In the genomic region with DNA sequence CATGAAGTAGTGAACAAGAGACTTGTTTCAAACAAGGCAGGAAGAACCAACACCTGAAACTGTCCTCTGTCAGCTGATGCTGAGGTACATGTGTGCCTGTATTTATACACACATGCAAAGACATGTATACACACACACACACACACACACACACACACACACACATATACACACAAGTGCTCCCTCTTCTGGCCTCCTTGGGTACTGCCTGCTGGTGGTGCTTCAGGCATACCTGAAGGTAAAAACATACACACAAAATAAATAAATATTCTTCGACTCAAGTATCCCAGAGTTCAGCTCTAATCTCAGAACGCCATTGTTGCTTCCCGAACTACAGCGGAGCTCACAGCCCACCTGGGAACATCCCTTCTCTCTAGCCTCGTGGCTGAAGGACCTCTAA, we compare ENCODE assay signal across 10 mouse cellular contexts.
DNase-seq lines count a peak whose midpoint lies in the region; ATAC-seq and TF ChIP-seq lines count a peak whose summit lies in the region.
"Had no signal": no experiment of that assay in that cellular context is flagged by ENCODE, and none has a peak within 500 bp of the region (broad histone marks: within the 10 kb centered on the region; RNA-seq: fewer than 3 reads in every experiment).

No protein-coding gene starts in this region.

- peak; percentile 4 for DNase-seq in hindbrain, postnatal 0 days (ENCODE audit: low spot score)
- DNase-seq in neural tube, embryonic 10.5 days (ENCODE audit: extremely low spot score, low spot score) = peak; percentile 22
- DNase-seq in ZHBTc4 (ENCODE audit: low read depth, low spot score) = peak; percentile 46
- peak; percentile 30 for DNase-seq in retina, embryonic 14.5 days (ENCODE audit: low spot score)
- DNase-seq in thymus, postnatal 0 days (ENCODE audit: low spot score) = no peak
- DNase-seq: left cerebral cortex, postnatal 4 days; thymus, postnatal 36 days had no signal

- no peaks in the 10 kb centered on the region for H3K9me3 ChIP-seq in hindbrain, postnatal 0 days (ENCODE audit: low read length)
- no peaks in the 10 kb centered on the region for H3K9me3 ChIP-seq in hindbrain, embryonic 13.5 days
- H3K9me3 ChIP-seq in neural tube, embryonic 15.5 days (replicated peaks) = no peaks in the 10 kb centered on the region
- H3K9me3 ChIP-seq: heart, embryonic 15.5 days had no signal

- H3K4me3 ChIP-seq in hindbrain, postnatal 0 days (ENCODE audit: low read length) = no peak overlapping the region
- no peak overlapping the region for H3K4me3 ChIP-seq in hindbrain, embryonic 13.5 days
- no peak overlapping the region for H3K4me3 ChIP-seq in neural tube, embryonic 15.5 days (replicated peaks)
- H3K4me3 ChIP-seq: heart, embryonic 15.5 days had no signal

- H3K27ac ChIP-seq in hindbrain, postnatal 0 days = no peak overlapping the region
- H3K27ac ChIP-seq in hindbrain, embryonic 13.5 days = no peak overlapping the region
- H3K27ac ChIP-seq in neural tube, embryonic 15.5 days (replicated peaks) = no peak overlapping the region
- H3K27ac ChIP-seq: heart, embryonic 15.5 days had no signal

- 88% methylated on average over 5 of the region's 5 CpGs for WGBS in hindbrain, postnatal 0 days
- WGBS in hindbrain, embryonic 13.5 days = 88% methylated on average over 5 of the region's 5 CpGs
- 85% methylated on average over 5 of the region's 5 CpGs for WGBS in neural tube, embryonic 15.5 days

- no peaks in the 10 kb centered on the region for H3K4me1 ChIP-seq in hindbrain, postnatal 0 days (ENCODE audit: insufficient read depth, low read length)
- peaks cover 4% of the 10 kb centered on the region; the same call in 1 of the 2 replicates for H3K4me1 ChIP-seq in hindbrain, embryonic 13.5 days (replicated peaks)
- H3K4me1 ChIP-seq in neural tube, embryonic 15.5 days = no peaks in the 10 kb centered on the region
- H3K4me1 ChIP-seq: heart, embryonic 15.5 days had no signal

- H3K4me2 ChIP-seq in hindbrain, postnatal 0 days (ENCODE audit: low read depth, low read length) = no peak overlapping the region
- H3K4me2 ChIP-seq in hindbrain, embryonic 13.5 days = no peak overlapping the region
- H3K4me2 ChIP-seq in neural tube, embryonic 15.5 days = no peak overlapping the region
- H3K4me2 ChIP-seq: heart, embryonic 15.5 days had no signal

- no peak overlapping the region for H3K9ac ChIP-seq in hindbrain, postnatal 0 days (replicated peaks; ENCODE audit: low read length)
- no peak overlapping the region for H3K9ac ChIP-seq in hindbrain, embryonic 13.5 days
- no peak overlapping the region for H3K9ac ChIP-seq in neural tube, embryonic 15.5 days (replicated peaks)
- H3K9ac ChIP-seq: heart, embryonic 15.5 days had no signal

- no peaks in the 10 kb centered on the region for H3K27me3 ChIP-seq in hindbrain, postnatal 0 days (ENCODE audit: insufficient read depth, low read length)
- H3K27me3 ChIP-seq in hindbrain, embryonic 13.5 days = peaks cover 21% of the 10 kb centered on the region; the same call in 1 of the 2 replicates
- 0 out of 2 replicates have a peak, but pooled peaks cover 3% of the 10 kb centered on the region for H3K27me3 ChIP-seq in neural tube, embryonic 15.5 days (replicated peaks)
- H3K27me3 ChIP-seq: heart, embryonic 15.5 days had no signal

- no peak for ATAC-seq in hindbrain, postnatal 0 days
- ATAC-seq in hindbrain, embryonic 13.5 days (ENCODE audit: low FRiP score) = no peak
- no peak for ATAC-seq in neural tube, embryonic 15.5 days (ENCODE audit: low FRiP score)

- no peaks in the 10 kb centered on the region for H3K36me3 ChIP-seq in hindbrain, postnatal 0 days (ENCODE audit: insufficient read depth, low read length)
- H3K36me3 ChIP-seq in hindbrain, embryonic 13.5 days = no peaks in the 10 kb centered on the region
- no peaks in the 10 kb centered on the region for H3K36me3 ChIP-seq in neural tube, embryonic 15.5 days
- H3K36me3 ChIP-seq: heart, embryonic 15.5 days had no signal

- peak; percentile 68 for TF ChIP-seq CTCF in hindbrain, postnatal 0 days (IDR thresholded peaks at IDR 0.05; ENCODE audit: low read depth)
